Mouse (Mus musculus) CD8-positive naive resting alpha-beta T cell, adult 57 days (primary cell): ENCODE results near the gene Cacnb3. TPM values are rescaled to one million over a fixed set of nuclear protein-coding genes. Genes with fewer than 3 reads are reported as not detected.

ENCODE experiments used
- total RNA-seq: library from RNA; stranded (reverse); gene quantifications from one replicate; pipeline ENCODE4 v1.2.4, GENCODE M21; 2023

The Cacnb3 gene
- total RNA-seq, result 0.34 TPM

GRCm38 (mm10) chr15:98630540-98630939 is at the start of gene Cacnb3:
TSS of gene Cacnb3 (plus strand) at chr15:98630840.

DNA sequence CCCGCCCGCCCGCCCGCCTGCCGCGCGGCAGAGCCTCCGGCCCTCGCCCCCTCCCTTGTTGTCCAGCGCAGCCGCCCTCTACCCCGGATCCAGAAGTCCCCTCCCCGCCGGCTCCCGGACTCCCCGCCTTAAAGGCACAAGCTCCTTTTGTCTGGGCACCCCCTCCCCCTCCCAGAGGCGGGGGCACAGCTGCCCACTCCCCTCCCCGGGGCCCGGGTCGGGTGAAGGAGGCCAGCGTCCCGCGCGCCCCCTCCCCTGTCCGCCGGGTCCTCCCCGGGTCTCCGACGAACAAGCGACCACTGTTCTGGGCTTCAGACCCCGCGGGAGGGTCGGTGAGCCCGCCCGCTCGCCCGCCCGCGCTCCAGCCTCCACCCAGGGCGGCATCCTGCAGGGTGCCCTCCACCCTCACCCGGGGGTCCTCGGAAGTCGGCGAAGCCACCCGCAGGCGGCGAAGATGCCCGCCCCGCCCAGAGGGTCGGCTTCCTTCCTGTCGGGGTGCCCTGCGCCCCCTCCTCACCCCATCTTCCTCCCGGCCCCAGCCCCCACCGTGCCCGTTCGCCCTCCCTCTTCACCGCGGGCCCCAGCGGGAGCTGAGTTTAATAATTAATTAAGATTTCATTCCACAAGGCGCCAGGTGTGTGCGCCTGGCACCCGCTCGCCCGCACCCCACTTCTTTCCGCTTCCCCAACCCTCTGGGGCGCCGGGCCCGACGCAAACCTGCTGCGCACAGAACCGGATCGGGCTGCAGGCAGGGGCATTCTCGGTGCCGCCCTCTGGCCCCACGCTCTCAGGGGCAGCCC is 21.1 kb upstream of the Cacnb3 start, which contains the start of gene Adcy6:
TSS of gene Adcy6 (minus strand) at position 746 of the 800 bp plus-strand sequence.

DNA sequence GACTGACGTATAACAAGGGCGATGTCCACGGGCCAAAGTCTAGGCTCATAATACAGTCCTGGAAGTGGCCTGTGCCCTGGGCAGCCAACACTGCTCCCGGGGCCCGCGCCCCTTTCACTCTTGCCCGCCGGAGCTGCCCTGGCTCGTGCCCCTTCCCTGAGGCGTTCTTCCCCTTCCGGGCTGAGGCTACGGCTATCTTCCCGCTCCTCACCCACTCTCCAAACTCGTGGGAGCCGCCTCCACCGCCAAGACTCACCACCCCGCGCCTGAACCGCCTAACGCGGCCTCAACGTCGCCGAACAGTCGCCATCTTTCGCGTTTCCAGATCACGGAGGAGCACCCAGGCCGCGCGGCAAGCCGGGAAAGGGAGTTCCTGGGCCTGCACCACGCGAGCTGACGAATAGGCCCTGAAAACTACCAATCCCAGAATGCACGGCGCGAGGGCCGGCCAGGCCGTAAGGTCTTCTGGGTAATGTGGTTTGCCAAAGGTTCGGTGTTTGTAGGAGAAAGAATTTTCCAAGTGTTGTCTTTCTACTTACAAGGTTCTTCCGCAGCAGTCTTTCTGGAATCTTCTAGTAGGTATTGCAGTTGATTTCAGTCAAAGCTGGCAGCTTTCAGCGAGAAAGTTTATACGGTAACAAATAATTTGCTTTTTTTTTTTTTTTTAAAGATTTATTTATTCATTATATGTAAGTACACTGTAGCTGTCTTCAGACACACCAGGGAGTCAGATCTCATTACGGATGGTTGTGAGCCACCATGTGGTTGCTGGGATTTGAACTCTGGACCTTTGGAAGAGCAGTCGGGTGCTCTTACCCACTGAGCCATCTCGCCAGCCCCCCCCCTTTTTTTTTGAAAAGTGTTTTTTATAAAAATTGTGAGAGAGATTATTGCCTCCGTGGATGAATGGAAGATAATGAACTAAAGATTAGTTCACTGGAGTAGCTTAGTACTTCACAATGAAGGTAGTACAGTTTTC is 32.2 kb downstream of the Cacnb3 start, which contains the start of gene Ddx23:
TSS of gene Ddx23 (minus strand) at position 328 of the 979 bp plus-strand sequence.

DNA sequence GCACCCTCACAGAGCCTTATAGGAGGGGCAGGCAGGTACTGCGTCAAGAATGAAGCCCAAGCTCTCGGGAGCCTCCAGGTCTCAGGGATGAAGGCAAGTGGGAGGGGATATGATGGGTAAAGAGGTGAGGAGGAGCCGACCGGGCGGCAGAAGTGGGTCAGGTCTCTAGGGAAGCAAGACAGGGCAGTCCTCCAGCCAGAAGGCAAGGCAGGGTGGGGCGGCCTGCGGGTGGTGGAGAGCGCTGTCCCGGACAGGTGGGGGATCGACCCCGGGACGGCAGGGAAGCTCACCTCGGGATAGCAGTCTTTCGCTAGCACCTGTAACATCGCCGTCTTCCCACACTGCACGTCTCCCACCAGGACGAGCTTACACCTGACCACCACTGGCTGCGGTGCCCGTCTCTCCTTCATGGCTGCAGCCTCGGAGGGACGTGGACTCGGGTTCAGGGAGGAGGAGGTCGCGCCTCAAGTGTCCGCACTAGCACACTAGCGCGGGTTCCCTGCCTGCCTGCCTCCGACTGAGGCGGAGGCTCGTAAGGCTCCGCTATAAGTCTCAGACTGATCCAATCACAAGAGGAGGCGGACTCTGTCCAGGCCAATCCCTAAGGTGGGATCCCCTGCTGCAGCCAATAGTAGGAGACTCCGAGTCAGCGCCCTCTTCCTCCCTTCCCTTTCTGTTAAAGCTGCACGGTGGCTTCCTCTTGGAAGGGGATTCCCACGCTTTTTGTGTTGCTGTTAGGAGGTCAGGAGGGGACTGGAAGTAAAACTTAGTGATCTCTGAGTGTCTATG is 46.5 kb downstream of the Cacnb3 start, which contains the start of gene Rnd1:
TSS of gene Rnd1 (minus strand) at position 522 of the 789 bp plus-strand sequence.

Other genes with a start within 250 kb of the Cacnb3 start
- gene Olfr283, start 249.9 kb upstream of the Cacnb3 start, total RNA-seq, result not detected
- gene Olfr282, start 199.6 kb upstream of the Cacnb3 start, total RNA-seq, result not detected
- gene Olfr281, start 178.3 kb upstream of the Cacnb3 start, total RNA-seq, result not detected
- not detected for gene OR5BS1P, start 160.9 kb upstream of the Cacnb3 start, total RNA-seq
- gene Lalba, start 148.1 kb upstream of the Cacnb3 start, total RNA-seq, result not detected
- not detected for gene Olfr279, start 138.4 kb upstream of the Cacnb3 start, total RNA-seq
- gene Kansl2, start 96.6 kb upstream of the Cacnb3 start, total RNA-seq, result 56.9 TPM
- 147 TPM for gene Ccnt1, start 59.9 kb upstream of the Cacnb3 start, total RNA-seq
- gene 4930415O20Rik, start 59.8 kb upstream of the Cacnb3 start, total RNA-seq, result not detected
- gene Adcy6, start 20.8 kb upstream of the Cacnb3 start, total RNA-seq, result 23.4 TPM
- 133 TPM for gene Ddx23, start 32.1 kb downstream of the Cacnb3 start, total RNA-seq
- 0.64 TPM for gene Rnd1, start 46.6 kb downstream of the Cacnb3 start, total RNA-seq
- gene Ccdc65, start 77.4 kb downstream of the Cacnb3 start, total RNA-seq, result not detected
- gene Fkbp11, start 97.4 kb downstream of the Cacnb3 start, total RNA-seq, result 2.5 TPM
- 94.4 TPM for gene Arf3, start 132.4 kb downstream of the Cacnb3 start, total RNA-seq
- 0.77 TPM for gene Wnt10b, start 147.3 kb downstream of the Cacnb3 start, total RNA-seq
- not detected for gene Wnt1, start 159.0 kb downstream of the Cacnb3 start, total RNA-seq
- gene Ddn, start 178.7 kb downstream of the Cacnb3 start, total RNA-seq, result 0.21 TPM
- 117 TPM for gene Prkag1, start 200.7 kb downstream of the Cacnb3 start, total RNA-seq
- gene Kmt2d, start 240.4 kb downstream of the Cacnb3 start, total RNA-seq, result 266 TPM